Mouse (Mus musculus) heart, postnatal 0 days (tissue): ENCODE measurements at regions not wholly inside any gene's neighbourhood (a gene's known extent, or its start where the extent isn't known, plus 50 kb on each side); places are given as distances from the start of the nearest gene placed in this dataset.

Source experiments
- CTCF ChIP-seq: IDR thresholded peaks from 2 replicates; pipeline ENCODE4 v1.5.1; 2016; ENCODE audit warnings: antibody characterized with exemption, control low read depth, low read depth
- EP300 ChIP-seq: IDR thresholded peaks from 2 replicates; pipeline ENCODE4 v1.6.1; 2016; ENCODE audit warnings: antibody characterized with exemption, low read depth

DNA sequence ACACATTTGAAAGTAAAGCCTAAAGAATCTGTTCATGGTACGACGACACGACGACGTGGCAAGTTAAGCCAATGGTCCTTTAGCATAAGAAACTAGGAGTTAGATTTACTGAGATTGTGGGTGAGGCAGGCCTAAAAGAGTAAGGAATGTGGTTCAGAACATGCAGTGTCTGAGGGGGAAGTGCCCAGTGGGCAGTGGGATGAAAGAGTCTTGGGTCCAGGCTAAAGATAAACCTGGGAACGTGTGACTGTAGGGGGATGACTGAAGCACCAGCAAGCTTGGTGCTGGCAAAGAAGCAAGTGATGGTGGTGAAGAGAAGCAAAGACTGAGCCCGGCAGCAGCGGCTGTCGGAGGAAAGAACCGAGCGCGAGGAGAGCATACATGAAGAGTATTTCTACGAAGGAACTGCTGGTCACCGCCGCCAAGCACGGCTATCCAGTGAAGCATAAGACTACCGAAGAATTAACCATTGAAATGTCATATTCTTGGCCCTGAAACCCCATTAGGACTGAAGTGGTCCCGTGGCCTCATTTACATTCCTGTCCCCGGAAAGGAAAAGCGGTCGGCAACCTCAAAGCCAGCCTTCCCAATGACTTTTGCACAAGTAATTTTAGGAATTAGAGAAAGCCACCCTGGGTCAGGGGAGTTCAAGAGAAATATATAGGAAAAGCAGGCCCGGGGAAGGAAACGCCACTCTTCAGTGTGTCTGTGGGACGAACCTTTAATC, 76.2 kb upstream of the Armc2 start:
- no peak for TF ChIP-seq CTCF
- TF ChIP-seq EP300, result no peak
